Mouse (Mus musculus): ENCODE results near the gene Txnip. TPM values are rescaled to one million over a fixed set of nuclear protein-coding genes. Genes with fewer than 3 reads are reported as not detected.

Gene Txnip
- polyA plus RNA-seq, 1 experiment from 2014 or later = 41.1 TPM

DNA sequence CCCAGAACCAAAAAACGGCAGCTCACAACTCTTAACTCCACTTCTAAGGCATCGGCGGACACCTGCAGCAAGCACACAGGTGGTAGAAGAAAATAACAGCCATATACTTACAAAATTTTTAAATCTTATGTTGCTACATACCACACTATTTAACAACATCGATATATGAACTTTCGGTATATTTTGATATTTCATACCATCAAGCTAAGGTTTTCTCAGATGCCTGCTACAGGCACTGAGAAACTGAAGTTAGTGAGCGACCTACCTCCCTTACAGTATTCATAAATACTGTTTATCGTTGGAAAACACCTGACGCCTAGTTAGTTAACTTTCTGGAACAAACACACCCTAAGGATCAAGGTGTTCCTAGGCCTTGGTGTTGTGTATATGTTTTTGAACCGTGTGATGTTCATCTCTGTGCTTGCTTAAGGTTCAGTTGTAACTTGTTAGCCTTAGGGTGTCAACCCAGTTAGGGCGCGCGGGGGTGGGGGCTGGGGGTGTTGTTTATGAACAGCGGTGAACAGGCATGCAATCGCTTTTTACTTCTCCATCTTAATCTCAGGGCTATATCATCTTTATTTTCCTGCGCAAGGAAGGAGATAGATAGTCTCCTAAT lies 1.6 kb upstream of the Txnip start:
- Histone ChIP-seq H3K4me1 (replicated peaks; ENCODE audit: control insufficient read depth, insufficient read depth, low read length) (peaks cover 24% of the 10 kb centered on the region), H3K4me3 (ENCODE audit: low read depth, low read length) (peak overlapping the region; percentile 82), H3K27ac (ENCODE audit: low read depth, low read length) (no peak overlapping the region; the same call in 1 of the 2 replicates), H3K9me3 (ENCODE audit: control insufficient read depth, low read length) (no peaks in the 10 kb centered on the region), H3K9ac (ENCODE audit: low read depth, low read length) (peak overlapping the region; percentile 95), H3K27me3 (replicated peaks; ENCODE audit: control insufficient read depth, insufficient read depth, low read length) (no peaks in the 10 kb centered on the region), H3K4me2 (peak overlapping the region; percentile 82), H3K36me3 (ENCODE audit: control insufficient read depth, insufficient read depth, low read length) (peaks cover 17% of the 10 kb centered on the region)
- DNase-seq (ENCODE audit: low spot score) = no peak
- no peak for ATAC-seq (replicated peaks; ENCODE audit: low FRiP score)
- whole genome bisulfite sequencing = 71% methylated on average over 15 of the region's 15 CpGs

GRCm38 (mm10) chr3:96556651-96557635 lies 814 bp upstream of the Txnip start:
- H3K9ac ChIP-seq (ENCODE audit: low read depth, low read length) = peak overlapping the region; percentile 95
- peak overlapping the region; percentile 84 for H3K27ac ChIP-seq (ENCODE audit: low read depth, low read length)
- H3K27me3 ChIP-seq (replicated peaks; ENCODE audit: control insufficient read depth, insufficient read depth, low read length) = no peaks in the 10 kb centered on the region
- 5% methylated on average over 22 of the region's 22 CpGs for WGBS
- peaks cover 24% of the 10 kb centered on the region for H3K4me1 ChIP-seq (replicated peaks; ENCODE audit: control insufficient read depth, insufficient read depth, low read length)
- DNase-seq (ENCODE audit: low spot score) (peak; percentile 56), ATAC-seq (replicated peaks; ENCODE audit: low FRiP score) (no peak)
- H3K9me3 ChIP-seq (ENCODE audit: control insufficient read depth, low read length) = no peaks in the 10 kb centered on the region
- peaks cover 20% of the 10 kb centered on the region for H3K36me3 ChIP-seq (ENCODE audit: control insufficient read depth, insufficient read depth, low read length)
- H3K4me2 ChIP-seq = peak overlapping the region; percentile 82
- peak overlapping the region; percentile 82 for H3K4me3 ChIP-seq (ENCODE audit: low read depth, low read length)

GRCm38 (mm10) chr3:96558159-96558558 lies 402 bp downstream of the Txnip start:
- H3K27me3 ChIP-seq (replicated peaks; ENCODE audit: control insufficient read depth, insufficient read depth, low read length) = no peaks in the 10 kb centered on the region
- ATAC-seq (replicated peaks; ENCODE audit: low FRiP score) (no peak), DNase-seq (ENCODE audit: low spot score) (no peak)
- H3K4me2 ChIP-seq = peak overlapping the region; percentile 82
- H3K9me3 ChIP-seq (ENCODE audit: control insufficient read depth, low read length) = no peaks in the 10 kb centered on the region
- peak overlapping the region; percentile 82 for H3K4me3 ChIP-seq (ENCODE audit: low read depth, low read length)
- peak overlapping the region; percentile 95 for H3K9ac ChIP-seq (ENCODE audit: low read depth, low read length)
- peak overlapping the region; percentile 73 for H3K27ac ChIP-seq (ENCODE audit: low read depth, low read length)
- peaks cover 24% of the 10 kb centered on the region for H3K4me1 ChIP-seq (replicated peaks; ENCODE audit: control insufficient read depth, insufficient read depth, low read length)
- H3K36me3 ChIP-seq (ENCODE audit: control insufficient read depth, insufficient read depth, low read length) = peaks cover 20% of the 10 kb centered on the region
- under 1% methylated on average over 17 of the region's 17 CpGs for WGBS

DNA sequence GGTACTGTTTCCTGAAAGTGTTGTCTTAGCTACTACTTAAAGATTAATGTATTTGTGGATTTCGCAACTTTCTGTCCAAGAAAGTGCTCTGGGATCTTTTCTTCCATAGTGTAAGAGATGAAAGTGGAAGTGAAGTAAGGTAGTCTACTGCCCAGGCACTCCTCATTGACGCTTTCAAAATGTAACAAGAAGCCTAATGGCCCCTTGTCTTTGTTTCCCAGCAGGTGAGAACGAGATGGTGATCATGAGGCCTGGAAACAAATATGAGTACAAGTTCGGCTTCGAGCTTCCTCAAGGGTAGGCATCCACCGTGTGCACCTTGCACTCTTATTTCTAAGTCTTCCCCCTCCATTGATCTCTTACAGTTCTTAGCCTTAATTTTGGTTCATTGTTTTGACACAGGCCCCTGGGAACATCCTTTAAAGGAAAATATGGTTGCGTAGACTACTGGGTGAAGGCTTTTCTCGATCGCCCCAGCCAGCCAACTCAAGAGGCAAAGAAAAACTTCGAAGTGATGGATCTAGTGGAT lies 975 bp downstream of the Txnip start:
- Histone ChIP-seq H3K9me3 (ENCODE audit: control insufficient read depth, low read length) (no peaks in the 10 kb centered on the region), H3K4me3 (ENCODE audit: low read depth, low read length) (peak overlapping the region; percentile 82), H3K9ac (ENCODE audit: low read depth, low read length) (peak overlapping the region; percentile 95), H3K4me1 (replicated peaks; ENCODE audit: control insufficient read depth, insufficient read depth, low read length) (peaks cover 24% of the 10 kb centered on the region), H3K4me2 (peak overlapping the region; percentile 82), H3K27me3 (replicated peaks; ENCODE audit: control insufficient read depth, insufficient read depth, low read length) (no peaks in the 10 kb centered on the region), H3K36me3 (ENCODE audit: control insufficient read depth, insufficient read depth, low read length) (peaks cover 20% of the 10 kb centered on the region), H3K27ac (ENCODE audit: low read depth, low read length) (peak overlapping the region; percentile 73)
- whole genome bisulfite sequencing = 25% methylated on average over 10 of the region's 10 CpGs
- DNase-seq (ENCODE audit: low spot score) (no peak), ATAC-seq (replicated peaks; ENCODE audit: low FRiP score) (no peak)

- DNase-seq (ENCODE audit: low spot score) = no peak
- ATAC-seq (replicated peaks; ENCODE audit: low FRiP score) = no peak
- Histone ChIP-seq H3K4me1 (replicated peaks; ENCODE audit: control insufficient read depth, insufficient read depth, low read length) (peaks cover 29% of the 10 kb centered on the region), H3K4me3 (ENCODE audit: low read depth, low read length) (peak overlapping the region; percentile 82), H3K9ac (ENCODE audit: low read depth, low read length) (peak overlapping the region; percentile 95), H3K27ac (ENCODE audit: low read depth, low read length) (peak overlapping the region; percentile 33; the same call in 1 of the 2 replicates), H3K36me3 (ENCODE audit: control insufficient read depth, insufficient read depth, low read length) (peaks cover 20% of the 10 kb centered on the region), H3K27me3 (replicated peaks; ENCODE audit: control insufficient read depth, insufficient read depth, low read length) (no peaks in the 10 kb centered on the region), H3K9me3 (ENCODE audit: control insufficient read depth, low read length) (no peaks in the 10 kb centered on the region), H3K4me2 (peak overlapping the region; percentile 82)
- WGBS = 50% methylated on average over 12 of the region's 12 CpGs
Observed at GRCm38 (mm10) chr3:96559398-96559910, 1.7 kb downstream of the Txnip start.

GRCm38 (mm10) chr3:96559911-96560850 lies 2.4 kb downstream of the Txnip start:
- peak overlapping the region; percentile 82 for H3K4me3 ChIP-seq (ENCODE audit: low read depth, low read length)
- H3K9me3 ChIP-seq (ENCODE audit: control insufficient read depth, low read length) = no peaks in the 10 kb centered on the region
- no peak for ATAC-seq (replicated peaks; ENCODE audit: low FRiP score)
- peak overlapping the region; percentile 82 for H3K4me2 ChIP-seq
- H3K27me3 ChIP-seq (replicated peaks; ENCODE audit: control insufficient read depth, insufficient read depth, low read length) = no peaks in the 10 kb centered on the region
- 72% methylated on average over 23 of the region's 23 CpGs for WGBS
- DNase-seq (ENCODE audit: low spot score) = no peak
- H3K36me3 ChIP-seq (ENCODE audit: control insufficient read depth, insufficient read depth, low read length) = peaks cover 20% of the 10 kb centered on the region
- peaks cover 31% of the 10 kb centered on the region for H3K4me1 ChIP-seq (replicated peaks; ENCODE audit: control insufficient read depth, insufficient read depth, low read length)
- H3K9ac ChIP-seq (ENCODE audit: low read depth, low read length) = peak overlapping the region; percentile 95
- H3K27ac ChIP-seq (ENCODE audit: low read depth, low read length) = peak overlapping the region; percentile 33; the same call in 1 of the 2 replicates

GRCm38 (mm10) chr3:96560881-96561668 lies 3.3 kb downstream of the Txnip start:
- H3K4me1 ChIP-seq (replicated peaks; ENCODE audit: control insufficient read depth, insufficient read depth, low read length) = peaks cover 28% of the 10 kb centered on the region
- H3K4me3 ChIP-seq (ENCODE audit: low read depth, low read length) = peak overlapping the region; percentile 82
- WGBS = 76% methylated on average over 9 of the region's 9 CpGs
- H3K4me2 ChIP-seq = peak overlapping the region; percentile 82
- peak overlapping the region; percentile 40; the same call in 1 of the 2 replicates for H3K27ac ChIP-seq (ENCODE audit: low read depth, low read length)
- H3K9me3 ChIP-seq (ENCODE audit: control insufficient read depth, low read length) = no peaks in the 10 kb centered on the region
- ATAC-seq (replicated peaks; ENCODE audit: low FRiP score) (no peak), DNase-seq (ENCODE audit: low spot score) (no peak)
- H3K9ac ChIP-seq (ENCODE audit: low read depth, low read length) = 0 out of 2 replicates have a peak overlapping the region, but pooled peaks have one; percentile 6
- peaks cover 20% of the 10 kb centered on the region for H3K36me3 ChIP-seq (ENCODE audit: control insufficient read depth, insufficient read depth, low read length)
- H3K27me3 ChIP-seq (replicated peaks; ENCODE audit: control insufficient read depth, insufficient read depth, low read length) = no peaks in the 10 kb centered on the region
